Mouse (Mus musculus) small intestine, adult 2 months (tissue): Measurements from ENCODE around the gene Carhsp1. TPM values are rescaled to one million over a fixed set of nuclear protein-coding genes. Genes with fewer than 3 reads are reported as not detected.

Experiments
- H3K27ac ChIP-seq: fragments of 200-500 bp; 2 replicates; pipeline ENCODE4 v1.5.1; 2012; ENCODE audit warnings: low read depth, low read length, control low read depth, inconsistent platforms; ENCODE audit not compliant: insufficient read depth
- H3K27me3 ChIP-seq: fragments of 200-500 bp; 2 replicates; pipeline ENCODE4 v1.6.1; 2012; ENCODE audit warnings: mild to moderate bottlenecking, moderate library complexity, low read length, inconsistent platforms; ENCODE audit not compliant: control insufficient read depth, insufficient read depth
- H3K36me3 ChIP-seq: fragments of 200-500 bp; 2 replicates; pipeline ENCODE4 v1.6.1; 2012; ENCODE audit warnings: mild to moderate bottlenecking, low read length, control low read depth, inconsistent platforms; ENCODE audit not compliant: control insufficient read depth, insufficient read depth
- H3K4me1 ChIP-seq: fragments of 200-500 bp; 2 replicates; pipeline ENCODE4 v1.6.1; 2012; ENCODE audit warnings: low read length, inconsistent platforms, mixed read lengths; ENCODE audit not compliant: control insufficient read depth, insufficient read depth, insufficient read length
- H3K4me3 ChIP-seq: fragments of 200-500 bp; 2 replicates; pipeline ENCODE4 v1.5.1; 2012; ENCODE audit warnings: low read depth, mild to moderate bottlenecking, control low read depth, inconsistent platforms, low read length, moderate library complexity
- CTCF ChIP-seq: fragments of 200-500 bp; IDR thresholded peaks from 2 replicates; pipeline ENCODE4 v1.5.1; 2012; ENCODE audit warnings: low read depth, mild to moderate bottlenecking, control low read depth, inconsistent platforms, low read length, moderate library complexity, mixed read lengths; ENCODE audit not compliant: insufficient replicate concordance, insufficient read length; ENCODE audit errors: extremely low read depth
- POLR2A ChIP-seq: fragments of 200-500 bp; IDR thresholded peaks from 2 replicates; pipeline ENCODE4 v1.6.1; 2012; ENCODE audit warnings: low read depth, mild to moderate bottlenecking, control low read depth, inconsistent platforms, low read length, moderate library complexity
- WGBS: fragments of 180-500 bp; shearing (Covaris S2); methylation state at CpG from one replicate; pipeline ENCODE4 v1.1.7; 2018; 5-methylcytosine and 5-hydroxymethylcytosine counted together
- polyA plus RNA-seq: library from polyadenylated mRNA; depleted of rRNA; stranded (reverse); fragments of >200 nt; gene quantifications from 2 replicates; pipeline ENCODE4 v1.2.3, GENCODE M21; 2012

Gene Carhsp1
- polyA plus RNA-seq, 1 experiment, result 61.6 TPM

DNA sequence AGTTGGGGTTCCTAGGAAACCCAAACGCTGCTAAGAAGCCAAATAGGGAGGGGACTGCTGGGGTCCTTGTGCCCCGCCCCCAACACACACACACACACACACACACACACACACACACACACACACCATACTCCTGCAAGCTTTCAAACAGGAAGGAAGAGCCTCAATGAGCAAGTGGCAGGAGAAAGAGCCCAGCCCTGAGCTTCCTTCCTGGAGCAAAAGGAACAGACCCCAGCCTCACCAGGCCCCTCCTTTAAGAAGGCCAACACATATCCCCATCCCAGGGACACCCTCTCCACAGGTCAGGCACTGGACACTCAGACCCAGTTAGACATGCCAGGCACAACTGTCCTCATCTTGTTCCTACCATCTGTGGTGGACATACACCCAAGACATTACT, 8.9 kb downstream of the Carhsp1 start:
- H3K4me3 ChIP-seq, result no peak overlapping the region
- TF ChIP-seq POLR2A, result no peak
- no peak for TF ChIP-seq CTCF
- peaks cover 41% of the 10 kb centered on the region for H3K36me3 ChIP-seq
- H3K27me3 ChIP-seq, result no peaks in the 10 kb centered on the region
- WGBS, result 53% methylated on average over 2 of the region's 2 CpGs
- H3K27ac ChIP-seq, result no peak overlapping the region
- H3K4me1 ChIP-seq, result peaks cover 18% of the 10 kb centered on the region

DNA sequence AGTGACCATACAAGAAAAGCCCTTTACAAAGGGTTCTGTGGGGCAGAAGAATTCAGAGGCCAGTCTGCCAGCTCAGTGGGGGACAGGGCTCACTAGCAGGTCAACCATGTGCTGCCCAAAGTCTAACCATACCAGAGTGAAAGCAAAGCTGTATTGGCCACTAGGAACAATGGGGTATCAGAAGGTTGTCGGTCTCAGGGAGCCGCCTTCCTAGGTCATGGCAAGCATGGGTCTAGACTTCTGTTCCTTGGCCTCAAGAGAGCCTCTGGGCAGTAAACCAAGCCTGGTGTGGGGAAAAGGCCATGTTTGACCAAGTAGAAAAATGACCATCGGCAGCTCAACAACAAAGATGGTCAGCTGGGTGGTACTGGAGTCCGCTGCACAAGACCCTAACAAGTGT, 13.2 kb downstream of the Carhsp1 start:
- TF ChIP-seq CTCF, result no peak
- no peak for TF ChIP-seq POLR2A
- Histone ChIP-seq H3K27me3 (no peaks in the 10 kb centered on the region), H3K36me3 (peaks cover 75% of the 10 kb centered on the region), H3K4me1 (peaks cover 3% of the 10 kb centered on the region; the same call in 1 of the 2 replicates), H3K4me3 (no peak overlapping the region), H3K27ac (no peak overlapping the region)
- WGBS, result 93% methylated on average over 4 of the region's 4 CpGs

DNA sequence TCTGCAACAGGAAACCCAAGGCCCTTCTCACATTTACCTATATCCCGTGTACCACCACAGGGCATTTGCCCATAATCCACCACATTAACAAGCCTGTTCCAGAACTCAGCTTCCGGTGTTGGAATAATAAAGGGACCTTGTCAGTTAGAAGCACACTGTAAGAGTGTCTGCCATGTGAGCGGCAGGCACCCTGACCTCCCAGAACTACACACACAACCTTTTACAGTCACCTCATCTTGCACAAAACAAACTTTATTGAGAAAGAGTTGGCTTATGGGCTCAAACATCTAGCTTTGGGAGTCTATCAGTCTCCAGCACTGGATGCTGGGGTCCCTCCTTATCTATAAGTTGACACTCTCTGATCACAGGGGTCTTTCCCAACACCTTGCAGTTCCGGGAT, 13.6 kb downstream of the Carhsp1 start:
- Histone ChIP-seq H3K4me1 (peaks cover 3% of the 10 kb centered on the region; the same call in 1 of the 2 replicates), H3K4me3 (no peak overlapping the region), H3K27me3 (no peaks in the 10 kb centered on the region), H3K27ac (no peak overlapping the region), H3K36me3 (peaks cover 74% of the 10 kb centered on the region)
- no peak for TF ChIP-seq POLR2A
- no peak for TF ChIP-seq CTCF
- WGBS, result 86% methylated on average over 4 of the region's 4 CpGs

DNA sequence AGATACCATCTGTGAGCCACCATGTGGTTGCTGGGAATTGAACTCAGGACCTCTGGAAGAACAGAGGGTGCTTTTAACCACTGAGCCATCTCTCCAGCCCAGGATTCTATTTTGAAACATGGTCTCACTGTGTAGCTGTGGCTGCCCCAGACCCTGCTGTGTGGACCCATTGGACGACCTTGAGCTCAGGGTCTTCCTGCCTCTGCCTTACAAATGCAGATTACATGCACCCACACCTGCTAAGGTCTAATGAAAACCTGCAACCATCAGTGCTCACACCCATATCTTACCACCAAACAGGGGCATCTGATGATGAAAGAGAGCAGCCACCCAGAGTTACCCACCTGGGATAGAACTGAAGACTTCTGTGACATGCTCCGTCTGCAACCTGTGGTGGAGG, 15.7 kb downstream of the Carhsp1 start:
- TF ChIP-seq POLR2A, result no peak
- no peak for TF ChIP-seq CTCF
- Histone ChIP-seq H3K27me3 (no peaks in the 10 kb centered on the region), H3K27ac (no peak overlapping the region), H3K36me3 (peaks cover 73% of the 10 kb centered on the region), H3K4me1 (peaks cover 3% of the 10 kb centered on the region; the same call in 1 of the 2 replicates), H3K4me3 (no peak overlapping the region)
- 78% methylated on average over 2 of the region's 2 CpGs for WGBS

DNA sequence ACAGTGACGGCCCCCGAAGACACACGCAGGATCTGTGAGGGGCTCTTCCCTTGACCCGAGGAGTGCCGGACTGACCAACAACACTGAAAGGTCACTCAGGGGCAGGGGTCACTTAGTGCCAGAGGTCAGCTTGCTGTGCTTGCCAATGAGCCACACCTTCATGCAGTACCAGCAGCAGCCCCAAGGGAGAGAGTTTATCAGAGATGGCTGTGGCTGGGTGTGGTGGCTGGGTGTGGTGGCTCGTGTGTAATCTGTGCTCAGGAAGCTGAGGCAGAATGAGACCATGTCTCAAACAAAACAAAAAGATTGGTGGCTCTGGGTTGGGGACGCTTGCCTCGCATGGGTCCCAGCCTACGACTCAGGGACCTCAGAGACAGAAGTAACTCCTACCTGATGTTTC, 16.4 kb downstream of the Carhsp1 start:
- peaks cover 3% of the 10 kb centered on the region; the same call in 1 of the 2 replicates for H3K4me1 ChIP-seq
- 73% methylated on average over 9 of the region's 9 CpGs for WGBS
- peaks cover 76% of the 10 kb centered on the region for H3K36me3 ChIP-seq
- TF ChIP-seq POLR2A (no peak), CTCF (peak; percentile 29; the same call in 1 of the 2 replicates)
- no peak overlapping the region for H3K27ac ChIP-seq
- no peak overlapping the region for H3K4me3 ChIP-seq
- no peaks in the 10 kb centered on the region for H3K27me3 ChIP-seq

DNA sequence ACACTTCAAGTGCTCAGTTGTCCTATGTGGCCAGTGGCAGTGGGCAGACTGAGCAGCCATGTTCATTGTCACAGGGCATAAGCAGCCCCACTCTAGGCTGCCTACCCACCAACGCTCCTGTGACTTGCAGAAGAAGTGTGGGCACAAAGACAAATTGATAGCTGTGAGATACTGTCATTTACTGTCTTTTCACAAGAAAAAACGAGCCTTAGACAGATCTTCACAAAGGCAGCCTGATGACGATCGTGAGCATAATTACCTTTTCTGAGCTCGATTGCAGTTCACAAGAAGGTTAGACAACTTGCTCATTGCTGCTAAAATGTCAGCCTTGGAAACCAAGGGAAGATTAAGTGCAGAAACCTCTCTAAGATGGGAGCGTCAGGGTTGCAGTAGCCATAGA, 16.8 kb downstream of the Carhsp1 start:
- no peak for TF ChIP-seq POLR2A
- no peak for TF ChIP-seq CTCF
- Histone ChIP-seq H3K4me1 (peaks cover 3% of the 10 kb centered on the region; the same call in 1 of the 2 replicates), H3K27ac (no peak overlapping the region), H3K36me3 (peaks cover 75% of the 10 kb centered on the region), H3K4me3 (no peak overlapping the region), H3K27me3 (no peaks in the 10 kb centered on the region)
- 85% methylated on average over 6 of the region's 6 CpGs for WGBS

DNA sequence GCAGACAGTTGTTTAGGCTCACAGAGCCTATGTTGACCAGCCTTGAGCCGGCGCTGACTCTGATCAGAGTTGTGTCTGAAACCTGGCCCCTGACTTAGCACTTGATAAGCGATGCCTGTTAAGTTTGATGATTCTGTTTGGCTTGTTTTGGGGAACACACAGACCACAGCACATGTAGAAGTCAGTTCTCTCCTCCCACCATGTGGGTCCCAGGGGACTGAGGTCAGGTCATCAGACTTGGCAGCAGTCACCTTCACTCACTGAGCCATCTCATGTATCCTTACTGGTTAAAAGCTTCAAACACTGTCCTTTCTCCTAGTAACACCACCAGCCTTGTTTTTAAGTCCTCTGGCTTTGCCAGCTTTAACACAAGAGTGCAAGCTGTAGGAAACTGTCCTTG, 21.9 kb downstream of the Carhsp1 start:
- TF ChIP-seq POLR2A (no peak), CTCF (no peak)
- Histone ChIP-seq H3K27me3 (no peaks in the 10 kb centered on the region), H3K4me3 (no peak overlapping the region), H3K36me3 (peaks cover 86% of the 10 kb centered on the region), H3K4me1 (no peaks in the 10 kb centered on the region), H3K27ac (no peak overlapping the region)
- 92% methylated on average over 3 of the region's 3 CpGs for WGBS

DNA sequence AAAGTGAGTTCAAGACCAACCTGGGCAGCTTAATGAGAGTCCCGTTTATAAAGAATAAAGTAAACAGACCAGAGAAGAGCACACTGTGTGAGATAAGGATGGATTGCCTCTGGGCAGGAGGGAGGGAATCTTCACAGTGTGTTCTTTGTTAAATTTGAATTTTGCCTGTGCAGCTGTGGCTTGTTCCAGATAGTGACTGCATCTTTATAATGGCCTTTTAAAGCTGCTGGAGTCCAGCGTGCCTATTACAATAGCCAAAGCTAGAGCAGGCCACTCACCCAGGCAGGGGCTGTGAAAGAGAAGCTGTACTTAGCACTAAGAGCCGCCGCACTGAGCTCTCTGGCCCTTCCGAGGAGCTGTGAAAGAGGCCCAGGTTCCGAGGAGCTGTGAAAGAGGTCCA, 26.4 kb downstream of the Carhsp1 start:
- H3K27me3 ChIP-seq, result no peaks in the 10 kb centered on the region
- H3K4me3 ChIP-seq, result no peak overlapping the region
- TF ChIP-seq CTCF, result no peak
- no peak for TF ChIP-seq POLR2A
- peaks cover 77% of the 10 kb centered on the region for H3K36me3 ChIP-seq
- no peak overlapping the region for H3K27ac ChIP-seq
- peaks cover under 1% of the 10 kb centered on the region; the same call in 1 of the 2 replicates for H3K4me1 ChIP-seq
- WGBS, result 80% methylated on average over 6 of the region's 6 CpGs
